Mouse (Mus musculus) hematopoietic stem cell, adult 5-6 weeks (primary cell): ENCODE data around the gene Inpp5b. TPM values are rescaled to one million over a fixed set of nuclear protein-coding genes. Genes with fewer than 3 reads are reported as not detected.

ENCODE experiments used
- ATAC-seq, 2 experiments: fragments of 125-278 bp in 1 of 2; replicated peaks in 1 of 2; 2 replicates each; pipeline ENCODE4 v1.8.0; 2016 to 2017; ENCODE audit warnings: inconsistent platforms in 2 of 2, mild to moderate bottlenecking in 2 of 2, moderate number of reproducible peaks in 2 of 2, low read depth in 1 of 2, moderate TSS enrichment in 1 of 2; ENCODE audit not compliant: low FRiP score in 2 of 2, poor library complexity in 2 of 2, severe bottlenecking in 2 of 2, insufficient read depth in 1 of 2, low TSS enrichment in 1 of 2
- total RNA-seq: library from RNA; stranded (forward); fragments of 172-1452, 232-1000 nt; gene quantifications from 2 replicates; pipeline ENCODE4 v1.2.3, GENCODE M21; 2017

Gene Inpp5b
- total RNA-seq, 1 experiment from 2014 or later = 42.3 TPM

DNA sequence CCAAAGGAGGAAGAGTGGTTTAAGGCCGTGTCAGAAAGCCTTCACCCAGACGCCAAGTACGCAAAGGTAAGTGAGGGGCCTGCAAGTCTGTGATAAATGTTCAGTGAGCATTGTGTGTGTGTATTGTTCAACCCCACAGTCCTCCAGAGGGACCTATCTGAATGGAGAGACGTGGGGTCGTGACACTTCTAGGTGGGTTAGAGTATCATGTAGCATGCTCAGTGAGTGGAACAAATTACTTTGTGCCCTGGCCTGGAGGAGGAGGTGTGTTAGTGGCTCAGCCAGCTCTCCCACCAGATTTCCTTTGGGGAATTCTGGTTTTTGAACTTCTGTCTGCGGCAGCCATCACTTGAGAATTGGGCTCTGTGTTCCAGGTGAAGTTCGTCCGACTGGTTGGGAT, 42.3 kb downstream of the Inpp5b start:
- no peak for ATAC-seq

DNA sequence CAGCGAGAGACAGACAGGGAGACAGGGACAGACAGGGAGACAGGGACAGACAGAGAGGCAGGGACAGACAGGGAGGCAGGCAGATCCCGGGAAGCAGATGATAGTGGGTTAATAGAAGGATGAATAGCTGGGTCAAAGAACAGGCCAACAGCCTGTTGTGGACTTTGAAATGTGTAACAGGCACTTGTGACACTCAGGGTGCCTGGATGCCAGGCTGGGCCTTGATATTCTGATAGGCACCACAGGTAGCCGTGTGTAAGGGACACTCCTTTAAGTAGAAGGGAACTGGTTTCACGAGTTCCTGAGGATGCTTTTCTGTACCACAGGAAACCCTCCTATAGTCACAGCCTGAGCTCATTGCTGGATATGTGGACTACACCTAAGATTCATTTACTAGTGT, 48.4 kb downstream of the Inpp5b start:
- no peak for ATAC-seq

- no peak for ATAC-seq
Measured at GRCm38 (mm10) chr4:124792114-124792513, 50.5 kb downstream of the Inpp5b start.

DNA sequence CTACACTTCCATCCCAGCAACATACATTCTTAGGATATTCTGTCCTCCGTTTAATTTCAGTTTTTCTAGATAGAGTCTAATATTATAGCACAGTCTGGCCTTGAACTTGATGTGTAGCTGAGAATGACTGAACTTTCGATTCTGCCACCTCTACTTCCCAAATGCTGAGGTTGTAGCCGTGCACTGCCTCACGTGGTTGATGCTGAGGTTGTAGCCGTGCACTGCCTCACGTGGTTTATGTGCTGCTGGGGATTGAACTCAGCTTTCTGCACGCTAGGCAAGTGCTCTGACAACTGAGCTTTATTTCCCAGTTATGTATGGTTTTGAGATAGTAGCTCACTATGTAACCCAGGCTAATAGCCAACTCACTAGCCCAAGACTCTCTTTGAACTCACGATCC, 54.5 kb downstream of the Inpp5b start:
- ATAC-seq = no peak

GRCm38 (mm10) chr4:124796913-124797312, 55.3 kb downstream of the Inpp5b start:
- no peak for ATAC-seq

GRCm38 (mm10) chr4:124801552-124802308, 60.1 kb downstream of the Inpp5b start, which contains the start of gene Mtf1:
Gene Mtf1, plus strand, starts transcription at chr4:124802104.
- peak; percentile 61 to 64 for ATAC-seq

- peak; percentile 96 to 97 for ATAC-seq
Measured at GRCm38 (mm10) chr4:124802309-124803260, 60.9 kb downstream of the Inpp5b start.

- ATAC-seq = no peak
Measured at GRCm38 (mm10) chr4:124803406-124803805, 61.8 kb downstream of the Inpp5b start.

- ATAC-seq = no peak
Measured at GRCm38 (mm10) chr4:124808511-124808910, 66.9 kb downstream of the Inpp5b start.

GRCm38 (mm10) chr4:124809136-124809883, 67.7 kb downstream of the Inpp5b start:
- ATAC-seq = no peak

- no peak for ATAC-seq
Measured at GRCm38 (mm10) chr4:124810056-124810455, 68.4 kb downstream of the Inpp5b start.

DNA sequence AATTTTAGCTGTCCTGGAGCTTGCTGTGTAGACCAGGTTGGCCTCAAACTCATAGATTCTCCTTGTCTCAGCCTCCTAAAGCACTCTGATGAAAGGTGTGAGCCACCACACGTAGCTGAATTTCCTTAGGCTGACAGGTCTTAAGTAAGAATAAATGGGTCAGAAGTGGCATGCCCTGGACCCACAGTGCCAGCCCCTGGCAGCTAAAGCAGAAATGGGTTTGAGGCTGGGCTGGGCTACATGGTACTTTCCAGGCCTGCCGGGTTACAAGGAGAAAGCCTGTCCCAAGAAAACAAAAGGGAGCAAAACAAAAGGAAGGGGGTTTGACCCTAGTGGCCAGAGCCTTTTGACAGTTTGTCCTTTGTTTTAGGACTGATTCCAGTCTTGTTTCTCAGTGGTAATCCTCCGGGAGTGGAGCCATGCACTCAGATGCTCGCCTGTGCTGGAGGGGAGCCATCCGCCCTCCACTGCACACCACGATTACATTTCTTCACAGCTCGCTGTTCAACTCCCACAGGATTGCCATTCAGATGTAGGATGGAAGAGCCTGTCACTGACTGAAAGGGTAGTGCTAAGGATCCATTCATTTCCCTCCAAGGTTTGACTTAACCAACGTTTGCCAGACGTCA, 69.8 kb downstream of the Inpp5b start:
- ATAC-seq = no peak

GRCm38 (mm10) chr4:124815901-124816300, 74.3 kb downstream of the Inpp5b start:
- no peak for ATAC-seq

DNA sequence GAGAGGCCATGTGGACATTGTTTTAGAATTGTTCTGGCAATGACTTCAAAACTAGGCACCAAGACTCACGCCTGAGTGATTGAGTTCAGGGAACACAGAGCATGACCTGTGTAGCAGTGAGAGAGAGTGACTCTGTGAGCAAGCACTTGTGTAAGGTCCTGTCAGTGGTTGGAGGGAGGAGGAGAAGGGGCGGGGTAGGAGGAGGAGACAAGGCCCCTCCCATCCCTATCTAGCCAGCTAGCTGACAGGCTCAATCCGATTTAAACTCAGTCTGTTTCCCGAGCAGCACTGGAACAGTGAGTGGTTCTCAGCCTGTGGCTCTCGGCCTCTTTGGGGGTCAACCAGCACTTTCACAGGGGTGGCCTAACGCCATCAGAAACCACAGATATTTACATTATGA, 76.2 kb downstream of the Inpp5b start:
- ATAC-seq = peak; percentile 50 to 56; a peak in 2 of 4 replicates

- no peak for ATAC-seq
Measured at GRCm38 (mm10) chr4:124818832-124819231, 77.2 kb downstream of the Inpp5b start.

DNA sequence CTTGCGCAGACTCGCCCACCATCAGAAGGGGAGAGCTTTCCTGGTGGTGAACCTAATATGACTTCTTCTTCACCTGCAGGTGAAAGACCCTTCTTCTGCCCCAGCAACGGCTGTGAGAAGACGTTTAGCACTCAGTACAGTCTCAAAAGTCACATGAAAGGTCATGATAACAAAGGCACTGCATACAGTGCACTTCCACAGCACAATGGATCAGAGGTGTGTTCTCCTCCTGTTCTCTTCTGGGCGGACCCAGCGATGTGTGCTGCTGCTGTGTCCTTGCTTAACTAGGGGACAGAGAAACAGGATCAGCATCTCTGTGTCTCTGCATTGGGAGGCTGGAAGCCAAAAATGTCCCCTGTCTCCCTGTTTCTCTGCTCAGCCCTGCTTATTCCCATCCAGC, 83.3 kb downstream of the Inpp5b start:
- no peak for ATAC-seq

DNA sequence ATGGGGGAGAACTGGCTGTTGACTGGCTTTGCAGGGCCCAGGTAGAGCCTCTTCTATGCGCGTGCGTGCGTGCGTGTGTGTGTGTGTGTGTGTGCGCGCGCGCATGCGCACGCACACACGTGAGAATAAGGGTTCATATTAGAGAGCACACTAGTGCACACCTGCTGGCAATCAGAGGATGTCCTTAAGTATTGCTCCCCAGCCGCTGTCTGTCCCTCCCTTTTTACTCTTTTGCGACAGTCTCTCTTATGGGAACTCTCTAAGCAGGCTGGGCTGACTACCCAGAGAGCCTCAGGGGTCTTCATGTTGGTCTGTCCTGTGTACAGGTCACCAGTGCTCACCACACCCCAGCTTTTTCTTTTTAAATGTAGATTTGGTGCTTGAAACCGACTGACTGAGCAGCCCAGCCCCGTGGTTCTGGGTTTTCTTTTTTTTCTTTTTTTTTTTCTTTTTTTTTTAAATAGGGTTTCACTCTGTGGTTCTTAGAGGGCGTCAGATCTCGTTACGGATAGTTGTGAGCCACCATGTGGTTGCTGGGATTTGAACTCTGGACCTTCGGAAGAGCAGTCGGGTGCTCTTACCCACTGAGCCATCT, 83.8 kb downstream of the Inpp5b start:
- no peak for ATAC-seq
